Mouse (Mus musculus): ENCODE data around the gene Olfr1218. TPM values are rescaled to one million over a fixed set of nuclear protein-coding genes. Genes with fewer than 3 reads are reported as not detected.
"Not testable (repeated sequence)": the region's sequence is repeated elsewhere in the genome, so short reads cannot be mapped to it uniquely, and the experiment has no call there.

The Olfr1218 gene
- not detected in 2 replicates for polyA plus RNA-seq (2012; rRNA removed)

DNA sequence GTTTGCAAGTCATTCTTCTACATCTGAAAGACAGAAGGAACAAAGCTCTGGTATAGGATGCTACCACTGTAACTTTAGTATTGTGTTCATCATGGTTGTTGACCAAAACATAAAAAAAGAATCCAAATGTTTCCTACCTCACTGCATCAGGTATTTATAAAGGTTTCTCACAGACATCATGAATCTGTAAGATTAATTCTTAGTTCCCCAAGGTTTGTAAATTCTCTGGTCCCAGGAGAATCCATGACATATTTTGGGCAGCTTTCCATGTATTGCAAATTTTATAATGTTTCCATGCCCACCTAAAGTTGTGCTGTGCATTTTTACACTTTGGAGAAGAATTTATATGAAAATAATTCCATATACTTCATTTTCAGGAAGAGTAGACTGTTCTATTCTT is at the start of gene Olfr1218:
Gene Olfr1218, minus strand, starts transcription at position 101 of the 400 bp plus-strand sequence.
- Histone ChIP-seq H3K4me3 (replicated peaks; ENCODE audit: insufficient read depth, low read depth, low read length) (no peak within 1 kb of the TSS), H3K27me3 (ENCODE audit: control insufficient read depth, insufficient read depth, low read length) (no peaks in the 10 kb centered on the region), H3K4me1 (ENCODE audit: control insufficient read depth, insufficient read depth, low read length) (no peaks in the 10 kb centered on the region), H3K27ac (ENCODE audit: insufficient read depth, low read length) (no peak within 1 kb of the TSS)
- no peak for DNase-seq
- TF ChIP-seq POLR2A (IDR thresholded peaks at IDR 0.05; ENCODE audit: borderline replicate concordance, insufficient read depth, low read length), result no peak
- no peak for TF ChIP-seq CTCF (IDR thresholded peaks at IDR 0.05; ENCODE audit: borderline replicate concordance, insufficient read depth, low read depth, low read length)

GRCm38 (mm10) chr2:89106735-89107134 is 45.7 kb upstream of the Olfr1218 start, which contains the start of gene Olfr1220:
Gene Olfr1220, minus strand, starts transcription at chr2:89106835.
- no peak for TF ChIP-seq POLR2A (IDR thresholded peaks at IDR 0.05; ENCODE audit: borderline replicate concordance, insufficient read depth, low read length)
- TF ChIP-seq CTCF (IDR thresholded peaks at IDR 0.05; ENCODE audit: borderline replicate concordance, insufficient read depth, low read depth, low read length), result no peak
- no peaks in the 10 kb centered on the region for H3K27me3 ChIP-seq (ENCODE audit: control insufficient read depth, insufficient read depth, low read length)
- no peaks in the 10 kb centered on the region for H3K4me1 ChIP-seq (ENCODE audit: control insufficient read depth, insufficient read depth, low read length)
- DNase-seq, result no peak
- H3K4me3 ChIP-seq (replicated peaks; ENCODE audit: insufficient read depth, low read depth, low read length), result no peak within 1 kb of the TSS
- H3K27ac ChIP-seq (ENCODE audit: insufficient read depth, low read length), result no peak within 1 kb of the TSS
- 71% methylated on average over 3 of the region's 3 CpGs for WGBS

DNA sequence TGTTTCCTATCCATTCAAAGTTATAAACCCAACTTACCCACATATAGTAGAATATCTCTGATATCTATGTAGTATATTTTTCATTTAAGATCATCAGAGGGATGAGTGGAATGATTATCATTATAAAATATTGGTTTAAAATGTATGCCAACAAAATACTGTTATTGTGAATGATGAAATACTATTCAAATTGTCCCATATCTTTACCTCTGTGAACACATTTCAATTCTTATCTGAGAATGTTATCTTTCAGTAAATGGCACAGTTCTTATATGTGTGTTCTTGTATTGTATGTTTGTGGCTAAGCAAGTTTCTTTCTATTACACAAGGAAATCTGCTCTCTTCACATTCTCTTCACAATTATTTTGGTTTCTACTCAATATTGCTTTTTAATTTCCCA is 44.7 kb upstream of the Olfr1218 start:
- no peaks in the 10 kb centered on the region for H3K4me1 ChIP-seq (ENCODE audit: control insufficient read depth, insufficient read depth, low read length)
- no peak for DNase-seq
- TF ChIP-seq POLR2A (IDR thresholded peaks at IDR 0.05; ENCODE audit: borderline replicate concordance, insufficient read depth, low read length) (no peak), CTCF (IDR thresholded peaks at IDR 0.05; ENCODE audit: borderline replicate concordance, insufficient read depth, low read depth, low read length) (no peak)
- H3K27ac ChIP-seq (ENCODE audit: insufficient read depth, low read length), result no peak overlapping the region
- no peaks in the 10 kb centered on the region for H3K27me3 ChIP-seq (ENCODE audit: control insufficient read depth, insufficient read depth, low read length)
- H3K4me3 ChIP-seq (replicated peaks; ENCODE audit: insufficient read depth, low read depth, low read length), result no peak overlapping the region

DNA sequence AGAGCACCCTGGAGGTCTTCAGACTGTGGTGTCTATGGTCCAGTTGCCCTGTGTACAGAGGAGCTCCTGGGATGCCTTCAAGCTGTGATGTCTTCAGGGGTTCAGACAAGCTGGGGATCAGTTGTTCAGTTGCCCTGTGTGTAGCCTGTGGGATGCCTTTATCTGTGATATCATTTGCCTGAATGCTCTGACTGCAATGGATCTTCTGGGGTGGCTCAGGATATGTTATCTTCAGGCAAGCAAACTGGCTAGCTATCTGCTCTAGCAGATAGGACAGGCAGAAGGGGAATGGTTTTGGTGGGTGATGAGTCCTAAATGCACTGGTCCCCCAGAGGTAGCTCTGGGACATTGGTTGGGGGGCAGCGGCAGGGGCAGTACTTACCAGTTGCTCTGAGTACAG is 32.9 kb upstream of the Olfr1218 start:
- DNase-seq, result no peak
- Histone ChIP-seq H3K4me1 (ENCODE audit: control insufficient read depth, insufficient read depth, low read length) (no peaks in the 10 kb centered on the region), H3K27ac (ENCODE audit: insufficient read depth, low read length) (no peak overlapping the region), H3K4me3 (replicated peaks; ENCODE audit: insufficient read depth, low read depth, low read length) (no peak overlapping the region), H3K27me3 (ENCODE audit: control insufficient read depth, insufficient read depth, low read length) (no peaks in the 10 kb centered on the region)
- 100% methylated on average over 1 of the region's 1 CpGs for WGBS
- no peak for TF ChIP-seq CTCF (IDR thresholded peaks at IDR 0.05; ENCODE audit: borderline replicate concordance, insufficient read depth, low read depth, low read length)
- TF ChIP-seq POLR2A (IDR thresholded peaks at IDR 0.05; ENCODE audit: borderline replicate concordance, insufficient read depth, low read length), result no peak

- H3K4me3 ChIP-seq (replicated peaks; ENCODE audit: insufficient read depth, low read depth, low read length), result no peak within 1 kb of the TSS
- no peak for DNase-seq
- H3K27ac ChIP-seq (ENCODE audit: insufficient read depth, low read length), result no peak within 1 kb of the TSS
- WGBS, result 55% methylated on average over 1 of the region's 1 CpGs
- no peak for TF ChIP-seq CTCF (IDR thresholded peaks at IDR 0.05; ENCODE audit: borderline replicate concordance, insufficient read depth, low read depth, low read length)
- no peak for TF ChIP-seq POLR2A (IDR thresholded peaks at IDR 0.05; ENCODE audit: borderline replicate concordance, insufficient read depth, low read length)
- no peaks in the 10 kb centered on the region for H3K27me3 ChIP-seq (ENCODE audit: control insufficient read depth, insufficient read depth, low read length)
- H3K4me1 ChIP-seq (ENCODE audit: control insufficient read depth, insufficient read depth, low read length), result no peaks in the 10 kb centered on the region
Measured at GRCm38 (mm10) chr2:89083413-89083812, 22.4 kb upstream of the Olfr1218 start, which contains the start of gene Olfr1219. Gene Olfr1219, minus strand, starts transcription at chr2:89083513.

- Histone ChIP-seq H3K4me3 (replicated peaks; ENCODE audit: insufficient read depth, low read depth, low read length) (no peak overlapping the region), H3K27me3 (ENCODE audit: control insufficient read depth, insufficient read depth, low read length) (no peaks in the 10 kb centered on the region), H3K27ac (ENCODE audit: insufficient read depth, low read length) (no peak overlapping the region), H3K4me1 (ENCODE audit: control insufficient read depth, insufficient read depth, low read length) (no peaks in the 10 kb centered on the region)
- no peak for DNase-seq
- TF ChIP-seq CTCF (IDR thresholded peaks at IDR 0.05; ENCODE audit: borderline replicate concordance, insufficient read depth, low read depth, low read length), result no peak
- TF ChIP-seq POLR2A (IDR thresholded peaks at IDR 0.05; ENCODE audit: borderline replicate concordance, insufficient read depth, low read length), result no peak
Measured at GRCm38 (mm10) chr2:89081487-89081886, 20.5 kb upstream of the Olfr1218 start.

GRCm38 (mm10) chr2:89031965-89032364 is 29.0 kb downstream of the Olfr1218 start, which contains the start of gene Olfr1217:
Gene Olfr1217, minus strand, starts transcription at chr2:89032065.
- Histone ChIP-seq H3K4me3 (replicated peaks; ENCODE audit: insufficient read depth, low read depth, low read length) (no peak within 1 kb of the TSS), H3K4me1 (ENCODE audit: control insufficient read depth, insufficient read depth, low read length) (no peaks in the 10 kb centered on the region), H3K27ac (ENCODE audit: insufficient read depth, low read length) (no peak within 1 kb of the TSS), H3K27me3 (ENCODE audit: control insufficient read depth, insufficient read depth, low read length) (no peaks in the 10 kb centered on the region)
- 67% methylated on average over 2 of the region's 2 CpGs for WGBS
- no peak for DNase-seq
- TF ChIP-seq POLR2A (IDR thresholded peaks at IDR 0.05; ENCODE audit: borderline replicate concordance, insufficient read depth, low read length), result no peak
- no peak for TF ChIP-seq CTCF (IDR thresholded peaks at IDR 0.05; ENCODE audit: borderline replicate concordance, insufficient read depth, low read depth, low read length)

GRCm38 (mm10) chr2:89021436-89021835 is 39.6 kb downstream of the Olfr1218 start:
- DNase-seq; H3K27me3 ChIP-seq (ENCODE audit: control insufficient read depth, insufficient read depth, low read length); H3K27ac ChIP-seq (ENCODE audit: insufficient read depth, low read length); H3K4me1 ChIP-seq (ENCODE audit: control insufficient read depth, insufficient read depth, low read length); H3K4me3 ChIP-seq (replicated peaks; ENCODE audit: insufficient read depth, low read depth, low read length): not testable (repeated sequence)
- WGBS, result 66% methylated on average over 3 of the region's 3 CpGs

Data from cerebellum, adult 2 months (tissue).